Mouse (Mus musculus) kidney, embryonic 15.5 days (tissue): Measurements from ENCODE around the gene Gm20696. TPM values are rescaled to one million over a fixed set of nuclear protein-coding genes. Genes with fewer than 3 reads are reported as not detected.

ENCODE experiments used
- ATAC-seq: fragments of 200-750 bp; cut with Nextera tagmentation; replicated peaks from 2 replicates; pipeline ENCODE4 v1.8.0; 2017; ENCODE audit warnings: moderate TSS enrichment; ENCODE audit not compliant: low FRiP score
- H3K27ac ChIP-seq: fragments of 300-500 bp; sonication (generic); 2 replicates; pipeline ENCODE4 v1.5.1; 2015; ENCODE audit warnings: mild to moderate bottlenecking, inconsistent platforms
- H3K27me3 ChIP-seq: fragments of 300-500 bp; sonication (generic); 2 replicates; pipeline ENCODE4 v1.6.1; 2015; ENCODE audit warnings: inconsistent platforms
- H3K36me3 ChIP-seq: fragments of 300-500 bp; sonication (generic); 2 replicates; pipeline ENCODE4 v1.6.1; 2015; ENCODE audit warnings: inconsistent platforms
- H3K4me1 ChIP-seq: fragments of 300-500 bp; sonication (generic); 2 replicates; pipeline ENCODE4 v1.6.1; 2015; ENCODE audit warnings: inconsistent platforms
- H3K4me2 ChIP-seq: fragments of 300-500 bp; sonication (generic); 2 replicates; pipeline ENCODE4 v1.6.1; 2015; ENCODE audit warnings: moderate library complexity, mild to moderate bottlenecking, inconsistent platforms
- H3K4me3 ChIP-seq: fragments of 300-500 bp; sonication (generic); replicated peaks from 2 replicates; pipeline ENCODE4 v1.5.1; 2015; ENCODE audit warnings: mild to moderate bottlenecking, inconsistent platforms
- H3K9ac ChIP-seq: fragments of 300-500 bp; sonication (generic); 2 replicates; pipeline ENCODE4 v1.6.1; 2015; ENCODE audit warnings: mild to moderate bottlenecking, inconsistent platforms
- H3K9me3 ChIP-seq: fragments of 300-500 bp; sonication (generic); replicated peaks from 2 replicates; pipeline ENCODE4 v1.6.1; 2016; ENCODE audit warnings: inconsistent platforms
- WGBS: fragments of 180-500 bp; shearing (Covaris S2); methylation state at CpG from one replicate; pipeline ENCODE4 v1.1.7; 2015; ENCODE audit warnings: mixed read lengths; 5-methylcytosine and 5-hydroxymethylcytosine counted together
- polyA plus RNA-seq: library from polyadenylated mRNA; unstranded; fragments of >200 nt; fragmentation: Nextera tagmentation; extraction: Ambion mirVana; gene quantifications from 2 replicates; pipeline ENCODE4 v1.2.1, GENCODE M21; 2015

Gene Gm20696
- polyA plus RNA-seq, 1 experiment from 2014 or later, result 4.0 TPM

- no peaks in the 10 kb centered on the region for H3K9me3 ChIP-seq
- no peaks in the 10 kb centered on the region for H3K27me3 ChIP-seq
- 15% methylated on average over 20 of the region's 20 CpGs for WGBS
- peak overlapping the region; percentile 48 for H3K4me2 ChIP-seq
- 0 out of 2 replicates have a peak overlapping the region, but pooled peaks have one; percentile 11 for H3K9ac ChIP-seq
- peak overlapping the region; percentile 17 for H3K4me3 ChIP-seq
- H3K4me1 ChIP-seq, result peaks cover 68% of the 10 kb centered on the region
- ATAC-seq, result peak; percentile 92
- 0 out of 2 replicates have a peak, but pooled peaks cover 3% of the 10 kb centered on the region for H3K36me3 ChIP-seq
- H3K27ac ChIP-seq, result peak overlapping the region; percentile 94
Observed at GRCm38 (mm10) chr6:99485217-99485883, 181.2 kb downstream of the Gm20696 start.

- Histone ChIP-seq H3K4me1 (peaks cover 65% of the 10 kb centered on the region), H3K4me3 (peak overlapping the region; percentile 17), H3K27ac (peak overlapping the region; percentile 94), H3K9me3 (no peaks in the 10 kb centered on the region), H3K9ac (0 out of 2 replicates have a peak overlapping the region, but pooled peaks have one; percentile 11), H3K36me3 (0 out of 2 replicates have a peak, but pooled peaks cover 3% of the 10 kb centered on the region), H3K27me3 (no peaks in the 10 kb centered on the region), H3K4me2 (peak overlapping the region; percentile 48)
- ATAC-seq, result no peak
- 8% methylated on average over 8 of the region's 8 CpGs for WGBS
Observed at GRCm38 (mm10) chr6:99484884-99485216, 181.7 kb downstream of the Gm20696 start.

- Histone ChIP-seq H3K4me3 (no peak overlapping the region), H3K4me2 (peak overlapping the region; percentile 16; the same call in 1 of the 2 replicates), H3K9ac (no peak overlapping the region), H3K4me1 (peaks cover 63% of the 10 kb centered on the region), H3K36me3 (0 out of 2 replicates have a peak, but pooled peaks cover 3% of the 10 kb centered on the region), H3K27ac (peak overlapping the region; percentile 94), H3K9me3 (no peaks in the 10 kb centered on the region), H3K27me3 (no peaks in the 10 kb centered on the region)
- no peak; the same call in 1 of the 2 replicates for ATAC-seq
- WGBS, result 45% methylated on average over 7 of the region's 7 CpGs
Observed at GRCm38 (mm10) chr6:99484197-99484725, 182.3 kb downstream of the Gm20696 start.

GRCm38 (mm10) chr6:99483556-99483955 is 183.0 kb downstream of the Gm20696 start:
- Histone ChIP-seq H3K4me2 (peak overlapping the region; percentile 14; the same call in 1 of the 2 replicates), H3K36me3 (0 out of 2 replicates have a peak, but pooled peaks cover 3% of the 10 kb centered on the region), H3K27ac (peak overlapping the region; percentile 58), H3K4me3 (no peak overlapping the region), H3K9me3 (no peaks in the 10 kb centered on the region), H3K9ac (no peak overlapping the region), H3K4me1 (peaks cover 63% of the 10 kb centered on the region), H3K27me3 (no peaks in the 10 kb centered on the region)
- WGBS, result 18% methylated on average over 10 of the region's 10 CpGs
- ATAC-seq, result peak; percentile 40

GRCm38 (mm10) chr6:99481568-99481967 is 185.0 kb downstream of the Gm20696 start:
- WGBS, result 26% methylated on average over 7 of the region's 7 CpGs
- H3K9ac ChIP-seq, result no peak overlapping the region
- ATAC-seq, result no peak

GRCm38 (mm10) chr6:99478873-99479650 is 187.5 kb downstream of the Gm20696 start:
- H3K27me3 ChIP-seq, result no peaks in the 10 kb centered on the region
- no peak overlapping the region for H3K4me2 ChIP-seq
- ATAC-seq, result no peak
- no peak overlapping the region for H3K4me3 ChIP-seq
- H3K9ac ChIP-seq, result no peak overlapping the region
- peaks cover 40% of the 10 kb centered on the region for H3K4me1 ChIP-seq
- H3K36me3 ChIP-seq, result no peaks in the 10 kb centered on the region
- no peaks in the 10 kb centered on the region for H3K9me3 ChIP-seq
- WGBS, result 70% methylated on average over 13 of the region's 13 CpGs
- no peak overlapping the region for H3K27ac ChIP-seq

More at GRCm38 (mm10) chr6:99481568-99481967, 185.0 kb downstream of the Gm20696 start:
- Histone ChIP-seq H3K36me3 (0 out of 2 replicates have a peak, but pooled peaks cover under 1% of the 10 kb centered on the region), H3K4me1 (peaks cover 57% of the 10 kb centered on the region), H3K4me3 (no peak overlapping the region), H3K9me3 (no peaks in the 10 kb centered on the region), H3K27me3 (no peaks in the 10 kb centered on the region), H3K27ac (peak overlapping the region; percentile 48; the same call in 1 of the 2 replicates), H3K4me2 (no peak overlapping the region)

GRCm38 (mm10) chr6:99475040-99475439 is 191.6 kb downstream of the Gm20696 start:
- Histone ChIP-seq H3K36me3 (no peaks in the 10 kb centered on the region), H3K4me3 (no peak overlapping the region), H3K9me3 (no peaks in the 10 kb centered on the region), H3K27me3 (no peaks in the 10 kb centered on the region), H3K9ac (no peak overlapping the region), H3K4me2 (no peak overlapping the region), H3K4me1 (peaks cover 29% of the 10 kb centered on the region), H3K27ac (no peak overlapping the region)
- no peak for ATAC-seq
- 75% methylated on average over 9 of the region's 9 CpGs for WGBS

- H3K9ac ChIP-seq, result no peak overlapping the region
- ATAC-seq, result no peak
- peaks cover 47% of the 10 kb centered on the region for H3K4me1 ChIP-seq
- no peaks in the 10 kb centered on the region for H3K36me3 ChIP-seq
- 56% methylated on average over 5 of the region's 5 CpGs for WGBS
- no peak overlapping the region for H3K27ac ChIP-seq
- H3K4me2 ChIP-seq, result no peak overlapping the region
- no peaks in the 10 kb centered on the region for H3K27me3 ChIP-seq
- H3K9me3 ChIP-seq, result no peaks in the 10 kb centered on the region
- H3K4me3 ChIP-seq, result no peak overlapping the region
Observed at GRCm38 (mm10) chr6:99470906-99471305, 195.7 kb downstream of the Gm20696 start.

GRCm38 (mm10) chr6:99469134-99469834 is 197.3 kb downstream of the Gm20696 start:
- H3K4me1 ChIP-seq, result peaks cover 51% of the 10 kb centered on the region
- no peaks in the 10 kb centered on the region for H3K36me3 ChIP-seq
- no peak overlapping the region for H3K4me3 ChIP-seq
- H3K27ac ChIP-seq, result 0 out of 2 replicates have a peak overlapping the region, but pooled peaks have one; percentile 0
- no peak overlapping the region for H3K9ac ChIP-seq
- WGBS, result 31% methylated on average over 12 of the region's 12 CpGs
- no peaks in the 10 kb centered on the region for H3K9me3 ChIP-seq
- no peaks in the 10 kb centered on the region for H3K27me3 ChIP-seq
- H3K4me2 ChIP-seq, result 0 out of 2 replicates have a peak overlapping the region, but pooled peaks have one; percentile 10
- ATAC-seq, result peak; percentile 53; the same call in 1 of the 2 replicates

GRCm38 (mm10) chr6:99467831-99468230 is 198.8 kb downstream of the Gm20696 start:
- no peak for ATAC-seq
- 55% methylated on average over 3 of the region's 3 CpGs for WGBS
- H3K9me3 ChIP-seq, result no peaks in the 10 kb centered on the region
- H3K27me3 ChIP-seq, result no peaks in the 10 kb centered on the region
- no peak overlapping the region for H3K9ac ChIP-seq
- H3K4me2 ChIP-seq, result no peak overlapping the region
- H3K27ac ChIP-seq, result no peak overlapping the region
- no peak overlapping the region for H3K4me3 ChIP-seq
- H3K4me1 ChIP-seq, result peaks cover 51% of the 10 kb centered on the region
- H3K36me3 ChIP-seq, result no peaks in the 10 kb centered on the region

- ATAC-seq, result peak; percentile 36; the same call in 1 of the 2 replicates
- Histone ChIP-seq H3K9ac (no peak overlapping the region), H3K4me1 (peaks cover 51% of the 10 kb centered on the region), H3K4me2 (no peak overlapping the region), H3K27me3 (no peaks in the 10 kb centered on the region), H3K4me3 (no peak overlapping the region), H3K9me3 (no peaks in the 10 kb centered on the region), H3K27ac (no peak overlapping the region), H3K36me3 (no peaks in the 10 kb centered on the region)
- WGBS, result 15% methylated on average over 8 of the region's 8 CpGs
Observed at GRCm38 (mm10) chr6:99467109-99467508, 199.5 kb downstream of the Gm20696 start.
